Mouse (Mus musculus): ENCODE results near the gene Hvcn1. TPM values are rescaled to one million over a fixed set of nuclear protein-coding genes. Genes with fewer than 3 reads are reported as not detected.

Gene Hvcn1
- polyA plus RNA-seq, 1 experiment from 2014 or later: 0.15 TPM

DNA sequence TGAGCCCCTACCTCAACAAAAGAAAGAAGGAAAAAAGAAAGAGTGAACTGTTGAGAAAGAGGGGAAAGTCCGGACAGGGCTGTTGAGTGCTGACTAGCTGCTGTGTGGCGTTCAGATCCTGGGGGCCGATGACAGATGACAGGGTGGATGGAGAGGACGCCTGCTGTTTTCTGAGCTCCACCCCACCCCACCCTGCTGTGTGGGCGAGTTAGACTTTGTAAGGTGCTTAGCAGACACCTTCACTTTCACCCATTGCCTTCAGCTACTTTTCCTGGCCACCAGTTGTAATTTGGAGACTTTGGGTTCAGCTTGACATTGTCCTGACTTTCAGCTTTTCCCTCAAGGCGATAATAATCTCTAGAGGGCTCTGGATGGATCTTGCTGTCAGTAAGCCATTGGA, 84.5 kb downstream of the Hvcn1 start:
- DNase-seq (ENCODE audit: low read depth, low spot score) (no peak), ATAC-seq (no peak)
- ChIA-PET POLR2A (interaction anchor here (1.0 kb wide), 1 partner anchor 9 kb away, joined by 3 read pairs; no protein-coding TSS in a partner anchor), CTCF (interaction anchor here (0.9 to 2.8 kb wide), 4 partner anchors 12 to 53 kb away, joined by 3 to 13 read pairs (median 4); no protein-coding TSS in a partner anchor)
- H3K27me3 ChIP-seq: no peaks in the 10 kb centered on the region
- TF ChIP-seq CTCF (IDR thresholded peaks at IDR 0.05): no peak
- in situ Hi-C loops (cut with MboI; ENCODE audit: low pct_unique_long_range_greater_than_20kb): loop anchor here (25.0 kb wide), 1 partner anchor 846 kb away; the partner anchor contains the start of genes Rhof and Setd1b

Other genes with a start within 250 kb of the Hvcn1 start
- 1.6 TPM for gene Cux2, start 156.7 kb upstream of the Hvcn1 start, polyA plus RNA-seq (2021)
- gene Myl2, start 105.9 kb upstream of the Hvcn1 start, polyA plus RNA-seq (2021): not detected
- gene Ccdc63, start 66.0 kb upstream of the Hvcn1 start, polyA plus RNA-seq (2021): not detected
- 195 TPM for gene Ppp1cc, start 48.5 kb upstream of the Hvcn1 start, polyA plus RNA-seq (2021)
- gene Tctn1, start 57.7 kb downstream of the Hvcn1 start, polyA plus RNA-seq (2021): 50.7 TPM
- 31.1 TPM for gene Pptc7, start 77.6 kb downstream of the Hvcn1 start, polyA plus RNA-seq (2021)
- gene Rad9b, start 147.4 kb downstream of the Hvcn1 start, polyA plus RNA-seq (2021): 5.9 TPM
- gene Vps29, start 147.6 kb downstream of the Hvcn1 start, polyA plus RNA-seq (2021): 270 TPM
- gene Gpn3, start 165.1 kb downstream of the Hvcn1 start, polyA plus RNA-seq (2021): 29.0 TPM
- 130 TPM for gene Fam216a, start 165.6 kb downstream of the Hvcn1 start, polyA plus RNA-seq (2021)
- 387 TPM for gene Arpc3, start 185.1 kb downstream of the Hvcn1 start, polyA plus RNA-seq (2021)
- gene Anapc7, start 214.9 kb downstream of the Hvcn1 start, polyA plus RNA-seq (2021): 56.1 TPM

All from Patski (cell line).